Mouse (Mus musculus): ENCODE measurements around the gene Pou2f1.

- TF ChIP-seq CTCF (IDR thresholded peaks at IDR 0.05; ENCODE audit: extremely low read depth, insufficient read depth, insufficient read length, insufficient replicate concordance): no peak
- no peak for TF ChIP-seq POLR2A (IDR thresholded peaks at IDR 0.05; ENCODE audit: low read depth, low read length)
Observed at GRCm38 (mm10) chr1:165819147-165819546, 183.3 kb downstream of the Pou2f1 start.
